8 mouse cellular contexts compared by ENCODE assay signal in the genomic region with DNA sequence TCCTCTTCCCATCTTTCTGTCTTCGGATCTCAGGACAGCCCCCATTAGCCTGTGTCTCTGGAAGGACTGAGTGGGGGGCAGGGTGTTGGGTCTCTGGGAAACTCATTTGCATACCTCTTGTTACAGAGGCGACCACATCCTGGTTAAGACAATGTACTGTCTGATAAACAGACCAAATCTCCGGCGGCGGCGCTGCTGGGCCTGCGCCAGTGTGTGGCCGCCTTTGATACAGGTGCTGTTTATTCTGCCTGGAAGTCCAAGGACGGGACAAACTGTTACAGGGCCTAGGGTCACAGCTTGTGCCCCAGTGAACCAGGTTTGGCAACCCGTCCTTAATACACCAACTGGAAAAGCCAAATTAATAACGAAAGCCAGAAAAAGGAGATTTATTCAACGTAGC. TPM values are rescaled to one million over a fixed set of nuclear protein-coding genes. Genes with fewer than 3 reads are reported as not detected.
A peak's percentile ranks its signal among the peaks of the same experiment; 100 is the strongest.
DNase-seq lines count a peak whose midpoint lies in the region; ATAC-seq and TF ChIP-seq lines count a peak whose summit lies in the region.

No protein-coding gene starts in this region.

- peak overlapping the region; percentile 35 for H3K4me2 ChIP-seq in stomach, postnatal 0 days (replicated peaks; ENCODE audit: low read depth)

- H3K36me3 ChIP-seq in forebrain, embryonic 10.5 days (replicated peaks) = no peaks in the 10 kb centered on the region
- no peaks in the 10 kb centered on the region for H3K36me3 ChIP-seq in stomach, postnatal 0 days (ENCODE audit: control insufficient read depth, insufficient read depth, low read length)

- ATAC-seq in megakaryocyte-erythroid progenitor cell, adult 5-6 weeks (replicated peaks; ENCODE audit: low FRiP score, low TSS enrichment, poor library complexity, severe bottlenecking) = peak; percentile 67
- peak; percentile 65 for ATAC-seq in stomach, postnatal 0 days (ENCODE audit: low FRiP score, low TSS enrichment)

- peak overlapping the region; percentile 30; the same call in 1 of the 2 replicates for H3K4me3 ChIP-seq in forebrain, embryonic 10.5 days
- no peak overlapping the region for H3K4me3 ChIP-seq in stomach, postnatal 0 days (ENCODE audit: low read depth, low read length)

- H3K9me3 ChIP-seq in forebrain, embryonic 10.5 days = 0 out of 2 replicates have a peak, but pooled peaks cover 7% of the 10 kb centered on the region
- H3K9me3 ChIP-seq in stomach, postnatal 0 days (ENCODE audit: control insufficient read depth, low read length) = no peaks in the 10 kb centered on the region

- H3K27me3 ChIP-seq in forebrain, embryonic 10.5 days (ENCODE audit: poor library complexity, severe bottlenecking) = peaks cover 27% of the 10 kb centered on the region
- no peaks in the 10 kb centered on the region for H3K27me3 ChIP-seq in stomach, postnatal 0 days (ENCODE audit: control insufficient read depth, insufficient read depth, low read length)

- 3% methylated on average over 12 of the region's 12 CpGs for WGBS in forebrain, embryonic 10.5 days
- WGBS in stomach, postnatal 0 days = 10% methylated on average over 12 of the region's 12 CpGs

- peak overlapping the region; percentile 72 for H3K27ac ChIP-seq in forebrain, embryonic 10.5 days
- peak overlapping the region; percentile 79 for H3K27ac ChIP-seq in stomach, postnatal 0 days (replicated peaks)

- H3K4me1 ChIP-seq in forebrain, embryonic 10.5 days = peaks cover 22% of the 10 kb centered on the region
- H3K4me1 ChIP-seq in stomach, postnatal 0 days (replicated peaks; ENCODE audit: control insufficient read depth, insufficient read depth) = peaks cover 6% of the 10 kb centered on the region; the same call in 1 of the 2 replicates

- H3K9ac ChIP-seq in stomach, postnatal 0 days (ENCODE audit: low read length) = peak overlapping the region; percentile 23; the same call in 1 of the 2 replicates

- peak; percentile 21 for TF ChIP-seq EP300 in stomach, postnatal 0 days (optimal IDR thresholded peaks at IDR 0.05)

- intact Hi-C loops in heart, postnatal 36 days (cut with DNase I) = loop anchor here (2.0 to 5.0 kb wide), 6 partner anchors 101 to 354 kb away; no protein-coding TSS in a partner anchor

- peak; percentile 32 for DNase-seq in A20 (ENCODE audit: low read depth, low spot score)
- peak; percentile 50 for DNase-seq in T-cell, adult 2 months (ENCODE audit: low spot score)
- peak; percentile 58 for DNase-seq in forebrain, embryonic 10.5 days (ENCODE audit: extremely low spot score, low spot score)
- DNase-seq in heart, postnatal 36 days = peak; percentile 64 to 70
- DNase-seq in kidney, postnatal 4 days = peak; percentile 55 to 68
- DNase-seq in stomach, postnatal 0 days (ENCODE audit: low spot score) = peak; percentile 78
- DNase-seq in urinary bladder, adult 2 months (ENCODE audit: low spot score) = no peak

- peak; percentile 48 for TF ChIP-seq CTCF in stomach, postnatal 0 days (IDR thresholded peaks at IDR 0.05; ENCODE audit: low read depth)

RNA-seq across cellular contexts. Expression of gene Gm5148, which starts 33.8 kb away (rescaled TPM):
- polyA plus RNA-seq in forebrain, embryonic 10.5 days (2016; fragmentation: Nextera tagmentation; extraction: Ambion mirVana) = 2.4 and 3.5 TPM in 2 replicates
- under 1 TPM in 1 of 2 experiments, not detected in 1; 0.16 TPM for total RNA-seq in heart, postnatal 36 days (2021)
- 0.45 TPM in 1 of 2 replicates, not detected in the other for total RNA-seq in megakaryocyte-erythroid progenitor cell, adult 5-6 weeks (2014; fragmentation: Nextera tagmentation)
- 46.9 and 54.2 TPM in 2 replicates for total RNA-seq in megakaryocyte-erythroid progenitor cell, adult 5-6 weeks (2017)
- 4.9 and 5.7 TPM in 2 replicates for polyA plus RNA-seq in stomach, postnatal 0 days (2015; fragmentation: Nextera tagmentation; extraction: Ambion mirVana)
- polyA plus RNA-seq in urinary bladder, adult 2 months (2012; rRNA removed) = 5.0 and 6.5 TPM in 2 replicates
